7 mouse cellular contexts compared by ENCODE assay signal in genomic region chr3:18764301-18765078, GRCm38 (mm10).
A peak's percentile ranks its signal among the peaks of the same experiment; 100 is the strongest.
DNase-seq lines count a peak whose midpoint lies in the region; ATAC-seq lines count a peak whose summit lies in the region.

No protein-coding gene starts in this region.

- no peak for ATAC-seq in inflammation-experienced regulatory T-cells, adult 6 months

- peak; percentile 24 for DNase-seq in lung, postnatal 10 days
- DNase-seq in lung, adult 18-20 months: no peak
- DNase-seq in cerebellum, adult 9-11 months: peak; percentile 12
- DNase-seq in layer of hippocampus, adult 11-12 months (ENCODE audit: low spot score): peak; percentile 60
- DNase-seq in right cerebral cortex, adult 18-20 months: peak; percentile 21
- no peak for DNase-seq in urinary bladder, postnatal 10 days (ENCODE audit: low spot score)

Comparison
In these comparisons a context has a peak if more than half of its experiments do, and no peak if none do; other contexts are left out.
1. DNase-seq: peak in lung, postnatal 10 days (single experiment), cerebellum, adult 9-11 months (single experiment), layer of hippocampus, adult 11-12 months (single experiment) and right cerebral cortex, adult 18-20 months (single experiment); none in lung, adult 18-20 months (0 of 2) and urinary bladder, postnatal 10 days (single experiment).